Mouse (Mus musculus) right cerebral cortex, postnatal 4 days (tissue): ENCODE data around the gene Hist1h4k.
"Not testable (repeated sequence)": the region's sequence is repeated elsewhere in the genome, so short reads cannot be mapped to it uniquely, and the experiment has no call there.

Source experiments
- DNase-seq: peaks from one replicate; pipeline ENCODE4 v3.0.0-alpha.2; 2022

The Hist1h4k gene

GRCm38 (mm10) chr13:21754294-21755001, 4.1 kb upstream of the Hist1h4k start:
- peak; percentile 51 for DNase-seq

- peak; percentile 16 for DNase-seq
Observed at GRCm38 (mm10) chr13:21753524-21754285, 3.4 kb upstream of the Hist1h4k start, which contains the start of the genes Hist1h2ak and Hist1h2bn. TSS of gene Hist1h2ak (minus strand) at chr13:21753827. TSS of gene Hist1h2bn (plus strand) at chr13:21754123.

GRCm38 (mm10) chr13:21753051-21753523, 2.8 kb upstream of the Hist1h4k start:
- no peak for DNase-seq

- DNase-seq, result no peak
Observed at GRCm38 (mm10) chr13:21752356-21752755, 2.1 kb upstream of the Hist1h4k start.

- no peak for DNase-seq
Observed at GRCm38 (mm10) chr13:21751827-21752226, 1.5 kb upstream of the Hist1h4k start.

GRCm38 (mm10) chr13:21751417-21751816, 1.1 kb upstream of the Hist1h4k start:
- DNase-seq, result no peak

- no peak for DNase-seq
Observed at GRCm38 (mm10) chr13:21749387-21750158, 732 bp downstream of the Hist1h4k start.

- DNase-seq, result no peak
Observed at GRCm38 (mm10) chr13:21745006-21745405, 5.3 kb downstream of the Hist1h4k start.

- DNase-seq, result peak; percentile 81
Observed at GRCm38 (mm10) chr13:21734906-21735767, 15.2 kb downstream of the Hist1h4k start, which contains the start of gene Hist1h4j. TSS of gene Hist1h4j (plus strand) at chr13:21735064.

- no peak for DNase-seq
Observed at GRCm38 (mm10) chr13:21734010-21734905, 16.0 kb downstream of the Hist1h4k start.

- no peak for DNase-seq
Observed at GRCm38 (mm10) chr13:21733466-21733865, 16.8 kb downstream of the Hist1h4k start.

GRCm38 (mm10) chr13:21729544-21729943, 20.8 kb downstream of the Hist1h4k start:
- DNase-seq, result no peak

- DNase-seq, result no peak
Observed at GRCm38 (mm10) chr13:21727948-21728572, 22.2 kb downstream of the Hist1h4k start.

- DNase-seq, result no peak
Observed at GRCm38 (mm10) chr13:21722993-21723836, 27.1 kb downstream of the Hist1h4k start.

- DNase-seq, result no peak
Observed at GRCm38 (mm10) chr13:21722373-21722925, 27.9 kb downstream of the Hist1h4k start.

- not testable (repeated sequence) for DNase-seq
Observed at GRCm38 (mm10) chr13:21721757-21722372, 28.4 kb downstream of the Hist1h4k start, which contains the start of gene Hist1h2bm. TSS of gene Hist1h2bm (plus strand) at chr13:21722044.

- DNase-seq, result not testable (repeated sequence)
Observed at GRCm38 (mm10) chr13:21721107-21721756, 29.1 kb downstream of the Hist1h4k start.
